In genomic region chr11:96262262-96262830, GRCm38 (mm10) we compare ENCODE assay signal across 22 mouse cellular contexts. TPM values are rescaled to one million over a fixed set of nuclear protein-coding genes. Genes with fewer than 3 reads are reported as not detected.
A peak's percentile ranks its signal among the peaks of the same experiment; 100 is the strongest.
DNase-seq lines count a peak whose midpoint lies in the region; ATAC-seq lines count a peak whose summit lies in the region.
"Had no signal": no experiment of that assay in that cellular context is flagged by ENCODE, and none has a peak within 500 bp of the region (broad histone marks: within the 10 kb centered on the region; RNA-seq: fewer than 3 reads in every experiment).

No protein-coding gene starts in this region.

- no peaks in the 10 kb centered on the region; the same call in 1 of the 2 replicates for H3K27me3 ChIP-seq in kidney, embryonic 14.5 days (ENCODE audit: control insufficient read depth, insufficient read depth, low read length)
- H3K27me3 ChIP-seq in neural tube, embryonic 15.5 days (replicated peaks), result peaks cover 15% of the 10 kb centered on the region; the same call in 1 of the 2 replicates
- H3K27me3 ChIP-seq in neural tube, embryonic 12.5 days (replicated peaks), result peaks cover 42% of the 10 kb centered on the region
- H3K27me3 ChIP-seq: Patski had no signal

- no peak overlapping the region for H3K4me2 ChIP-seq in kidney, embryonic 14.5 days (replicated peaks; ENCODE audit: low read depth, low read length)
- no peak overlapping the region for H3K4me2 ChIP-seq in neural tube, embryonic 15.5 days
- peak overlapping the region; percentile 51; the same call in 1 of the 2 replicates for H3K4me2 ChIP-seq in neural tube, embryonic 12.5 days (replicated peaks)
- H3K4me2 ChIP-seq: heart, embryonic 13.5 days; liver, embryonic 11.5 days had no signal

- intact Hi-C loops in gastrocnemius, postnatal 36 days (cut with DNase I), result no loop called here

- peaks cover 31% of the 10 kb centered on the region; the same call in 1 of the 2 replicates for H3K36me3 ChIP-seq in kidney, embryonic 14.5 days (ENCODE audit: control insufficient read depth, insufficient read depth, low read length)
- H3K36me3 ChIP-seq in neural tube, embryonic 15.5 days, result no peaks in the 10 kb centered on the region
- H3K36me3 ChIP-seq in neural tube, embryonic 12.5 days, result no peaks in the 10 kb centered on the region
- H3K36me3 ChIP-seq: heart, embryonic 13.5 days had no signal

- H3K4me3 ChIP-seq in kidney, embryonic 14.5 days (ENCODE audit: low read length), result no peak overlapping the region
- H3K4me3 ChIP-seq in neural tube, embryonic 15.5 days (replicated peaks), result no peak overlapping the region
- H3K4me3 ChIP-seq in neural tube, embryonic 12.5 days, result no peak overlapping the region
- H3K4me3 ChIP-seq: heart, embryonic 13.5 days; left cerebral cortex, adult 2 months had no signal

- H3K9ac ChIP-seq in kidney, embryonic 14.5 days (ENCODE audit: low read depth, low read length), result no peak overlapping the region
- H3K9ac ChIP-seq in neural tube, embryonic 15.5 days (replicated peaks), result no peak overlapping the region
- no peak overlapping the region for H3K9ac ChIP-seq in neural tube, embryonic 12.5 days
- H3K9ac ChIP-seq: heart, embryonic 13.5 days had no signal

- H3K9me3 ChIP-seq in kidney, embryonic 14.5 days (ENCODE audit: control insufficient read depth, low read length), result no peaks in the 10 kb centered on the region
- H3K9me3 ChIP-seq in neural tube, embryonic 15.5 days (replicated peaks), result no peaks in the 10 kb centered on the region
- H3K9me3 ChIP-seq in neural tube, embryonic 12.5 days, result no peaks in the 10 kb centered on the region
- H3K9me3 ChIP-seq: heart, embryonic 13.5 days had no signal

- H3K4me1 ChIP-seq in kidney, embryonic 14.5 days (ENCODE audit: control insufficient read depth, insufficient read depth, low read length), result peaks cover 83% of the 10 kb centered on the region
- peaks cover 78% of the 10 kb centered on the region for H3K4me1 ChIP-seq in neural tube, embryonic 15.5 days
- peaks cover 92% of the 10 kb centered on the region for H3K4me1 ChIP-seq in neural tube, embryonic 12.5 days
- H3K4me1 ChIP-seq: heart, embryonic 13.5 days had no signal

- no peak for ATAC-seq in kidney, embryonic 14.5 days (ENCODE audit: low FRiP score, low TSS enrichment)
- no peak for ATAC-seq in neural tube, embryonic 15.5 days (ENCODE audit: low FRiP score)
- ATAC-seq in neural tube, embryonic 12.5 days (ENCODE audit: low FRiP score, low read depth), result no peak
- ATAC-seq: CD4-positive, CD25-positive, alpha-beta regulatory T cell, adult 4 months; hindbrain, embryonic 16.5 days had no signal

- no peak overlapping the region for H3K27ac ChIP-seq in kidney, embryonic 14.5 days (ENCODE audit: low read depth, low read length)
- no peak overlapping the region for H3K27ac ChIP-seq in neural tube, embryonic 15.5 days (replicated peaks)
- no peak overlapping the region for H3K27ac ChIP-seq in neural tube, embryonic 12.5 days
- H3K27ac ChIP-seq: heart, embryonic 13.5 days; left cerebral cortex, adult 2 months had no signal

- DNase-seq in adrenal gland, adult 2 months, result peak; percentile 82
- no peak for DNase-seq in adrenal gland, adult 8-10 months
- DNase-seq in kidney, adult 18-20 months, result peak; percentile 39
- peak; percentile 34 for DNase-seq in neural tube, embryonic 10.5 days (ENCODE audit: extremely low spot score, low spot score)
- DNase-seq in gastrocnemius, postnatal 36 days, result no peak
- DNase-seq: cerebellum, adult 9-10 months; layer of hippocampus, adult 9-11 months had no signal

- 33% methylated on average over 6 of the region's 6 CpGs for WGBS in kidney, embryonic 14.5 days
- WGBS in neural tube, embryonic 15.5 days, result 28% methylated on average over 6 of the region's 6 CpGs
- WGBS in neural tube, embryonic 12.5 days, result 20% methylated on average over 6 of the region's 6 CpGs

RNA-seq across cellular contexts. Expression of gene Hoxb9, which starts 8.9 kb away (rescaled TPM):
- 100 to 1,000 TPM; 183 to 377 TPM for total RNA-seq in adrenal gland, adult 2 months (2021)
- polyA plus RNA-seq in adrenal gland, adult 2 months (2012; rRNA removed), result 156 and 180 TPM in 2 replicates
- total RNA-seq in adrenal gland, adult 8-10 months (2022), result 100 to 1,000 TPM; 157 to 250 (median 226) TPM
- 30.0 and 41.4 TPM in 2 replicates for polyA plus RNA-seq in kidney, embryonic 14.5 days (2014; fragmentation: Nextera tagmentation; extraction: Ambion mirVana)
- 55.7 and 57.5 TPM in 2 replicates for polyA plus RNA-seq in neural tube, embryonic 15.5 days (2015; fragmentation: Nextera tagmentation; extraction: Ambion mirVana)
- 76.1 and 90.5 TPM in 2 replicates for polyA plus RNA-seq in neural tube, embryonic 12.5 days (2016; fragmentation: Nextera tagmentation; extraction: Ambion mirVana)
- under 1 TPM in 1 of 2 experiments, not detected in 1; 0.10 TPM for total RNA-seq in gastrocnemius, postnatal 36 days (2021)
- total RNA-seq: heart, postnatal 25 days; left cerebral cortex, adult 2 months; left cerebral cortex, postnatal 4 days; megakaryocyte-erythroid progenitor cell, adult 5-6 weeks had no signal
- polyA plus RNA-seq: cortical plate, adult 2 months; forebrain, embryonic 11.5 days; heart, embryonic 13.5 days; lung, adult 2 months had no signal

RNA-seq across cellular contexts. Expression of gene Hoxb8, which starts 19.4 kb away (rescaled TPM):
- total RNA-seq in adrenal gland, adult 2 months (2021), result 10 to 100 TPM; 67.3 to 93.9 TPM
- 357 and 428 TPM in 2 replicates for polyA plus RNA-seq in adrenal gland, adult 2 months (2012; rRNA removed)
- total RNA-seq in adrenal gland, adult 8-10 months (2022), result 10 to 100 TPM; 50.4 to 99.8 (median 83.6) TPM
- 12.7 and 18.6 TPM in 2 replicates for polyA plus RNA-seq in kidney, embryonic 14.5 days (2014; fragmentation: Nextera tagmentation; extraction: Ambion mirVana)
- polyA plus RNA-seq in neural tube, embryonic 15.5 days (2015; fragmentation: Nextera tagmentation; extraction: Ambion mirVana), result 63.1 and 71.8 TPM in 2 replicates
- 35.7 and 53.3 TPM in 2 replicates for polyA plus RNA-seq in neural tube, embryonic 12.5 days (2016; fragmentation: Nextera tagmentation; extraction: Ambion mirVana)
- under 1 TPM; 0.15 TPM for total RNA-seq in gastrocnemius, postnatal 36 days (2021)
- total RNA-seq: heart, postnatal 25 days; left cerebral cortex, adult 2 months; left cerebral cortex, postnatal 4 days; megakaryocyte-erythroid progenitor cell, adult 5-6 weeks had no signal
- polyA plus RNA-seq: CD4-positive, CD25-positive, alpha-beta regulatory T cell, adult 4 months; cortical plate, adult 2 months; forebrain, embryonic 11.5 days; heart, embryonic 13.5 days had no signal

RNA-seq across cellular contexts. Expression of gene Hoxb7, which starts 24.1 kb away (rescaled TPM):
- 10 to 100 TPM; 46.4 to 46.7 TPM for total RNA-seq in adrenal gland, adult 2 months (2021)
- polyA plus RNA-seq in adrenal gland, adult 2 months (2012; rRNA removed), result 48.8 and 55.9 TPM in 2 replicates
- total RNA-seq in adrenal gland, adult 8-10 months (2022), result 10 to 100 TPM; 44.6 to 62.9 (median 53.0) TPM
- 58.6 and 61.9 TPM in 2 replicates for polyA plus RNA-seq in kidney, embryonic 14.5 days (2014; fragmentation: Nextera tagmentation; extraction: Ambion mirVana)
- polyA plus RNA-seq in neural tube, embryonic 15.5 days (2015; fragmentation: Nextera tagmentation; extraction: Ambion mirVana), result 101 and 115 TPM in 2 replicates
- 97.1 and 101 TPM in 2 replicates for polyA plus RNA-seq in neural tube, embryonic 12.5 days (2016; fragmentation: Nextera tagmentation; extraction: Ambion mirVana)
- under 1 TPM; 0.39 to 0.41 TPM for total RNA-seq in gastrocnemius, postnatal 36 days (2021)
- total RNA-seq: heart, postnatal 25 days; left cerebral cortex, adult 2 months; left cerebral cortex, postnatal 4 days; megakaryocyte-erythroid progenitor cell, adult 5-6 weeks had no signal
- polyA plus RNA-seq: CD4-positive, CD25-positive, alpha-beta regulatory T cell, adult 4 months; cortical plate, adult 2 months; forebrain, embryonic 11.5 days had no signal

RNA-seq across cellular contexts. Expression of gene Hoxb6, which starts 29.9 kb away (rescaled TPM):
- total RNA-seq in adrenal gland, adult 2 months (2021), result 10 to 100 TPM; 33.0 to 72.2 TPM
- 201 and 210 TPM in 2 replicates for polyA plus RNA-seq in adrenal gland, adult 2 months (2012; rRNA removed)
- total RNA-seq in adrenal gland, adult 8-10 months (2022), result 10 to 100 TPM; 56.4 to 77.8 (median 59.5) TPM
- 44.1 and 53.1 TPM in 2 replicates for polyA plus RNA-seq in kidney, embryonic 14.5 days (2014; fragmentation: Nextera tagmentation; extraction: Ambion mirVana)
- polyA plus RNA-seq in neural tube, embryonic 15.5 days (2015; fragmentation: Nextera tagmentation; extraction: Ambion mirVana), result 109 and 135 TPM in 2 replicates
- polyA plus RNA-seq in neural tube, embryonic 12.5 days (2016; fragmentation: Nextera tagmentation; extraction: Ambion mirVana), result 145 and 151 TPM in 2 replicates
- under 1 TPM; 0.38 to 0.54 TPM for total RNA-seq in gastrocnemius, postnatal 36 days (2021)
- total RNA-seq: heart, postnatal 25 days; left cerebral cortex, adult 2 months; left cerebral cortex, postnatal 4 days; megakaryocyte-erythroid progenitor cell, adult 5-6 weeks had no signal
- polyA plus RNA-seq: CD4-positive, CD25-positive, alpha-beta regulatory T cell, adult 4 months; cortical plate, adult 2 months; forebrain, embryonic 11.5 days had no signal

RNA-seq across cellular contexts. Expression of gene Hoxb5, which starts 40.8 kb away (rescaled TPM):
- total RNA-seq in adrenal gland, adult 2 months (2021), result 10 to 100 TPM; 15.2 to 31.6 TPM
- polyA plus RNA-seq in adrenal gland, adult 2 months (2012; rRNA removed), result 43.4 and 45.6 TPM in 2 replicates
- 10 to 100 TPM; 25.2 to 38.3 (median 26.7) TPM for total RNA-seq in adrenal gland, adult 8-10 months (2022)
- 22.1 and 24.3 TPM in 2 replicates for polyA plus RNA-seq in kidney, embryonic 14.5 days (2014; fragmentation: Nextera tagmentation; extraction: Ambion mirVana)
- 39.5 and 106 TPM in 2 replicates for polyA plus RNA-seq in neural tube, embryonic 15.5 days (2015; fragmentation: Nextera tagmentation; extraction: Ambion mirVana)
- polyA plus RNA-seq in neural tube, embryonic 12.5 days (2016; fragmentation: Nextera tagmentation; extraction: Ambion mirVana), result 79.2 and 94.7 TPM in 2 replicates
- total RNA-seq in gastrocnemius, postnatal 36 days (2021), result under 1 TPM; 0.52 to 0.61 TPM
- total RNA-seq: left cerebral cortex, adult 2 months; left cerebral cortex, postnatal 4 days; megakaryocyte-erythroid progenitor cell, adult 5-6 weeks had no signal
- polyA plus RNA-seq: CD4-positive, CD25-positive, alpha-beta regulatory T cell, adult 4 months; cortical plate, adult 2 months; forebrain, embryonic 11.5 days had no signal

Comparison
In these comparisons a context has a peak if more than half of its experiments do, and no peak if none do; other contexts are left out.
1. DNase-seq: peak in adrenal gland, adult 2 months (single experiment), kidney, adult 18-20 months (single experiment) and neural tube, embryonic 10.5 days (single experiment); none in adrenal gland, adult 8-10 months (single experiment) and gastrocnemius, postnatal 36 days (0 of 2).